Mouse (Mus musculus) heart, postnatal 4 days (tissue): ENCODE measurements around the gene Gstt4. TPM values are rescaled to one million over a fixed set of nuclear protein-coding genes. Genes with fewer than 3 reads are reported as not detected.
"Not testable (repeated sequence)": the region's sequence is repeated elsewhere in the genome, so short reads cannot be mapped to it uniquely, and the experiment has no call there.

Experiments used
- DNase-seq: peaks from one replicate; pipeline ENCODE4 v3.0.0; 2021
- total RNA-seq, 2 experiments: library from RNA; stranded (reverse); gene quantifications; 2 replicates each; pipeline ENCODE4 v1.2.3; 2021

Gstt4 gene
- total RNA-seq, 2 experiments from 2014 or later: not detected

DNA sequence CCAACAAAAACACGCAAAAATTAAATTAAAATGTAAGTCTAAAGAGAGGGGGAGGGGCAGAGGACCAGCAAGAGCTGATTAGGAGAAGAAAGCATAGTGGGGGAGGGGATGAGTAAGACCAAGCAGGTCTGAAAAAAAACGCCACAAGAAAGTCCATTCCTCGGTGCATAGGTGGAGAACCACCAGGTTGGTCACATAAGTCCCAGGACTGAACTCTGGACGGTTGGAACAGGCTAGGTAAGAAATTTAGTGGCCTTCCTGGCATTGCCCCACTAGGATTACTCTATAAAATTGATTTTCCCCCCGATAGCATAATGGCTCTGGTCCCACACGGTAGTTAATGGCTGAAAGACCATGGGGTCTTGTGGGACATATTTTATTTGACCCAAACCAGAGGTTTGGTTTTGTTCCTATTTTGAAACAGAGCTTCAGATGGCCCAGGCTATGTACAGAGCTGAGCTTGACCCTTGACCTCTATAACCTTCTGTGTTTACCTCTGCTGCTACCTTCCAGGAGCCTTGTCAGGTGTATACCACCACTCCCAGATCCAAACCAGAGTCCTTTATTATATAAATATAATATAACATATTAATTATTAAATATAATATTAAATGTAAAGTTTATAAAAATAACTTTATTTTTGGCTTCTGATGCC, 33.1 kb downstream of the Gstt4 start:
- DNase-seq: no peak

DNA sequence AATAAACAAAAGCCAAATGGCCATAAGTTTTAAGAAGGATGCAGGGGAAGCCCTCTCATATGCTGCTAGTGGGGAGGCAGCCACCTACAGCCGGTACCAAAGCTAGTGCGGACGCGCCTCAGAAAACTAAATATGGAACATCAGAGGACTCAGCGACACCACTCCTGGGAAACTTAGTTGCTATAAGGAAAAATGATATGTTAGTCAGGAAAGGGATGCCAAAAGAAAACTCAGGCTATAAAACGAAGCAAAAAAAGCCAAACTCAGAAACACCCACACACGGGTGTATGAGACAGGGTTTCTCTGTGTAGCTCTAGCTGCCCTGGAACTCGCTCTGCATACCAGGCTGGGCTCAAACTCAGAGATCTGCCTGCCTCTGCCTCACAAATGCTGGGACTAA, 34.1 kb downstream of the Gstt4 start:
- DNase-seq: no peak

DNA sequence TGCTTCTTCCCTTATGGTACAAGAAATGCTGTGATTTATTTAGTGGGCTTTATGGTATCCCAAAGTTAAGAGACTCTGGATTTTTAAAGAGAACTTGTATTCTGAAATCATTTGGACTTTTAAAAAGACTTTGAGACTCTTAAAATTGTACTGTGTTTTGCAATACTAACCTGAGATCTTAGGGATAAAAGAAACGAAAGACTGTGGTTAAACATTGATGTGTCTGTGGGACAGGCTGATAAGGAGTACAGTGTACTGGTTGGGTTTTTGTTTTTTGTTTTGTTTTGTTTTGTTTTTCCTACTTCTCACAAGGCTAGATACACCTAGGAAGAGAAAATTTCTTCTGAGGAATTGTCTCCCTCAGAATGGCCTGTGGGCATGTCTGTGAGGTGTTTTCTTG, 36.9 kb downstream of the Gstt4 start:
- no peak for DNase-seq

DNA sequence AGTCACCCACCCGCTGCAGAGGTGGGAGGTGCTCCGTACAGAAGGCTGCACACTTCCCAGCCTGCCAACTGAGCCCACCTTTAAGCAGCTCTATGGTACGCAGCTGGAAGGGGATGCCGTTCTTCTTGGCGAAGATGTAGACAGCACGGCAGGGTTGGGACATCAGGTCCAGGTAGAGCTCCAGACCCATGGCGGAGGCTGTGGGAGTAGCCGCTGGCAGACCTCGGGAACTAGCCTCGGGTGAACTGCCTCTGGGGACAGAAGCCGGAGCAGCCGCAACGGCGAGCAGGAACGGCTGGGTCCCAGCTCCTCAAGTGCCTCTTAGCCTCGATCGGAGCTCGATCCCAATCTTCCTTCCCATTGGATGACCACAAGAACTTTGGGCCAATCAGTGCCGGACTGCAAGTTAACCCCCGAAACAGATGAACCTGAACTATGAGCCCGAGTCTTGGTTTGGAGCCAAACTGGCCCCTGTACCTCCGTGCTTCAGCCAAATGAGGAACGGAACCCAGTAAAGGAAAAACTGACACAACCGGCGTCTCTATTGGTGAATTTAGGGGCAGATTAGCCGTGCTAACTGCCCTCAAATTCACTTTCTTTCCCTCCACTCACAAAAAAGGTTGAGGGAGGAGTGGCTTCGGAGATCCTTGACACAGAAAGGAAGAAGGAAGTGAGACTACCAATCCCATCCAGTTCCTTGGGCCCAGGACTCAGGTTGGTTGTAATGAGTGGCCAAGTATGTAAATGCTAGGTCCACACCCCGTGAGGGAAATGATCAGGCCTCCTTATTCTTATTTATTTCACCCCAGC, 41.4 kb downstream of the Gstt4 start, which contains the start of the genes Gm20441 and Gstt3:
Gene Gm20441 (minus strand): TSS at position 186 of the 810 bp plus-strand sequence.
Gene Gstt3 (minus strand): TSS at position 646 of the 810 bp plus-strand sequence.
- DNase-seq: peak; percentile 50

DNA sequence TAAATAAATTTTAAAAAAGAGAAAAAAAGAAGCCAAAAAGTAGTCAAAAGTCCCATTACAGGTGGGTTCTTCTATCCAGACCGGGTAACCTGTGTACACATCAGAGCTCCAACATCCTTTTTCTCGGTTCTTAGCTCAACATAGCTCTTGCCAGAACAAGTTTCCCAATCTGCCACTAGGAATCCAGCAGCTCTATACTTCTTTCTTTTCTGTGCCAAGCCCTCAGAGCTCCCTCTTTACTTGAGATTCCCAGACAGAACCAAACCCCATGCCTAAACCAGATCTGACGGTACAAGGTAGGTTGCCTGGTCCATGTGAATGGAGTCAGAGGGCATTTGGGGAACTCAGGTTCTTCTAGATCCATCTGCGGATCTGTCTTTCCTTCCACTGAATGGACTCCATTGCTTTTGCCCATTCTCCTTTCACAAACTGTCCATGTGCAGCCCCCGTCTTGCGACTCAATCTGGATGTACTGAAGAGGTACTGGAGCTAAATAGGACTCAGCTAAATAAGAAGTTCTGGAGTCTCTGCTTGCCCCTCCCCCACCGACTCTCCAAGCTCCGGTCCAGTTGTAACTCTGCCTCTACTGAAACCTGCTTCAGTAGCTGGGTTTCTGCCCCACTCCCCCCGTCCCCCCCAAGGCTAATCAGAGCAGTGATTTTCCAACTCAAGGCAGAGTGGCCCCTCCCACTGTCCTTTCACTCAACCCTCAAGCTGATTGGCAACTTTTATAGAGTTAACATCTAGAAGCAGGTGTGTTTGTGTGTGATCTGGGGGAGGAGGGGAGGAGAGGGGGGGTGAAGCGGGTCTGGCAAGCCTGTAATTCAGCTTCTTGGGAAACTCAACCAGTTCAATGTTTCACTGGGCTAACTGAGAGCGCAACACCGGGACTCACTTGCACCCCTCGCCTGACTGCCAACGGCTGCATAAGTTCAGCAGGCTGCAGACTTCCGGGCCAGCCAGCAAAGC, 42.9 kb downstream of the Gstt4 start:
- no peak for DNase-seq

DNA sequence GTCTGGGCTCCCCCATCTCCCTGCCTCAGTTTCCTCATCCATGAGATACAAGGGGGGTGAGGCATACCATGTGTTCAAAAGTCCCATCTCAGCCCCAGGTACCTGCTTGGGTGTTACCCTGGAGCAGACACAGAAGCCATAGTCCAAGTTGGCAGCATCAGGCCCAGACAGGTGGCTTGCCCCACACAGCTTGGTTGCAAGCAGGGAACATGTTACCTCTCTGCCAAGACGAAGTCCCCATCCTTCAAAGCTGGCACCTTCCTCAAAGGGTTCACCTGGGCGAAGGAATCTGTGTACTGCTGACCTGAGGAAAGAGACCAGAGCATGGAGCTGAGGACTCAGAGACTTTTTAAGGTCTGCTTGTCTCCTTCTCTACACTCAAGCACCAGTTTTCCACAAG, 44.5 kb downstream of the Gstt4 start:
- no peak for DNase-seq

DNA sequence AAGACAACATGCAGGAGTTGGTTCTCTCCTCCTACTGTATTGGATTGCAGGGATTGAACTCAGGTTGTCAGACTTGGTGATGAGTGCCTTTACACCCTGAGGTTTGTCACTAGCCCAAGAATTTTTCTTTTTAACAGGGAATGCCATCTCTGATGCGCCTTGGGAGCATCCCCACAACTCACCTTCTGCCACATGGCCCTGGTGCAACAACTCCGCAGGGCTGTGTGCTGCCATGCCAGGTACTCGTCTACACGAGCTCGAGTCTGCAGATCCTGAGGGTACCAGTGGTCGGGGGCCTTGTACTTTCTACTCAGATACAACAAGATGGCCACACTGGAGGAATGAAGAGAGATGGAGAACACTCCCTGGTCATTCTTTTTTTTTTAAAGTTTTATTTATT, 45.8 kb downstream of the Gstt4 start:
- no peak for DNase-seq

DNA sequence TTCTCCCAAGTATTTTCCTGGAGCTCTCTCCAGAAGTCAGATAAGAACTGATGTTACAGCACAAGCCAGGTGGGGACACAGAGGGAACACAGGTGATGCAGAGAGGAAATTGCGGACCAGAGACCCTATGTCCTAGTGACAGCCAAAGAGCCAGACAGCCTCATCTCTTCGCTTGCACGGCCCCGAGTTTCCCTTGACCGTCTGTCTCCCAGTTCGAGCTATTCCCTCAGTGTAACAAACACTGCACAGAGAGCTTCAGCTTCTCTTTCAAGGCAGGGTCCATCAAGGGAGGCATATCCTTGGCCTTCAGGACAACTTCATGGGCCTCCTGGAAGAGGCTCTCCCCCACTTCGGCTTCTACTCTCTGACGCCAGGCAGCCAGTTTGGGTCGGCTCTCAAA, 47.8 kb downstream of the Gstt4 start:
- DNase-seq: no peak

DNA sequence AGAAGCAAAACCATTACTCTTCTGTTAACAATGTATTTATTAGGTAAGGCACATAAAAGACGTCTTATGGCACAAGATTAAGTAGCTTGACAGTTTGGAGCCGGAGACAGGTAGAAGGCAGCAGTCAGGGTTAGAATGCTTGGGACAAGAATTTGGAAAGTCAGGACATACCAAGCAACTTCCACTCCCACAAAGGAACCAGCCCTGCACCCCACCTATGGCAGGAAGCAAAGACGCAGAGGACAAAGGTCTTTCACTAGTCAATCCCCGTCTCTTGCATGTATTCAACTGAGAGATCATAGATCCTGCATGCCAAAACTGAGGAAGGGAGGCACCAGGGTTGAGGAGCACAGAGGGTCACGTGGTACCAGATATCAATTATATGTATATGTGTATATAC, 48.2 kb downstream of the Gstt4 start:
- DNase-seq: no peak

DNA sequence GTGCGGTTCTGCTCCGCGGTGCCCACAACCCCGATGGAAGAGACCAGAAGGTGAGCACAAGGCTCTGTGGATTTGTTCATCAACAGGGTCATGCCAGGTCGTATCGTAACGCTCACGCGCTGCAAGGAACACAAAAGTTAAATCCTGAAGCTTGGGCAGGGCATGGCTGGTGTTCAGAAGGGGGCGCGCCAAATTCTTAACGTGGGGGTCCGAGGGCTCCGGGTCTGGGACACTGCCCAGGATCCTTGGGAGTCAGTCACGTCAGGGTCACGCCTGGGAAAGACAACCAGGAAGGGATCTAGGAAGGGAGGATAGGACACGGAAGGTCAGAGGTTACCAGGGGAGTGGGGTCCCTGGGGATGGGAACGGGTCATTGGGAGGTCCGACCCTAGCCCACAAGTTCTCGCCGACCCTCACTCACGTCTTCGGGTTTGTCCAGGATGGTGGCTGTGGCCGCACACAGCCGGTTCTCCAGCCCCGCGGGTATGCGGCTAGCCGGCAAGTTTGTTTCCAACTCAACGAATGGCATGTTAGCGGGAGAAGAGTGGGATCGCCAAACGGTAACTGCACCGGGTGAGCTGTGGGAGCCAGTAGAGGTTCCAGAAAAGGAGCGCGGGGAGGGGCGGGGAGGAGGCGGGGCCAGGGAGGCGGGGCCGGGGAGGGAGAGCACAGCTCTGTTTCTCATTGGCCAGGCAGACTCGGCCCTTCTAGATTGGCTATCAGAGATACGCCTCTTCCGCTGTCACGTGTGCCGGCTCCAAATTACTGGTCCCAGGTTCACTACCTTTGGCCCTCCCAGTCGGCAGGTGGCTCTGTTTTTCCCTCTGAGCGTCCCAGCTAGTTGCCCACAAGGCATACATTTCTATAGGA, 49.3 kb downstream of the Gstt4 start, which contains the start of gene Ddt:
Gene Ddt (minus strand): TSS at position 620 of the 870 bp plus-strand sequence.
- peak; percentile 86 for DNase-seq

DNA sequence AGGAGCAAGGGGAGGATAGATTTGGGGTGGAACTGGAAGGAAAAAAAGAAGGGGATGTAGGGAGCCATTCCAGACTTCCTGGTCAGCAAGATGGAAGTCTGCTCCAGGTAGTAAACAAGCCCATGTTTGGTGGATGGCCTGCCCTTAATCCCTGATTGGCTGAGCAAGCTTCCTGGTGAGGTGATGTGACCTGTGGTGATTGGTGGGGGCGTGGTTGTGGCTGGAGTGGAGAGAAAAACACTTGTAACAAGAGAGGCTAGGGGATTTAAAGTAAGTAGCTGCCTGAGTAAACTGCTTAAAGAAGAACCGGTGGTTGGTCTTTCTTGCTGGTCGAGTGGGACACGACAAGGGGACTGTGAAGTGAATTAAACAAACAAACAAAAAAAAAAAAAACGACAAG, 54.6 kb downstream of the Gstt4 start:
- not testable (repeated sequence) for DNase-seq

DNA sequence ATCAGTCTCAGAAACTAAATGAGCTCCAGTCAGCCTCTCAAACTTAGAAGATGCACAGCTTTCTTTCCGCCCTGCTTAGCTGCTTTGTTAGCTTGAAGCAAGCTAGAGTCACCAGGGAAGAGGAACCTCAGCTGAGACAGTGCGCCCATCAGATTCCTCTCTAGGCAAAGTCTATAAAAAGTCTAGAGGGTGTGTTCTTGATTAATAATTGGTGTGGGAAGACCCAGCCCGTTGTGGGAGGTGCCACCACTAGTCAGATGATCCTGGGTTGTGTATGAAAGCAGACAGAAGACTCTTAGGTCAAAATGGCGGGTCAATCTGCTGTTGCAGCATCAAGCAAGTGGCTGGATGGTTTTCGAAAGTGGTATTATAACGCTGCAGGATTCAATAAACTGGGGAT, 55.5 kb downstream of the Gstt4 start:
- no peak for DNase-seq

Other genes starting within 250 kb of the Gstt4 start
- gene Ggt5, start 233.2 kb downstream of the Gstt4 start, total RNA-seq: 1 to 10 TPM; 8.4 to 9.3 TPM
- 1 to 10 TPM; 4.7 to 4.9 TPM for gene Susd2, start 178.5 kb downstream of the Gstt4 start, total RNA-seq
- gene Cabin1, start 58.2 kb downstream of the Gstt4 start, total RNA-seq: 10 to 100 TPM; 35.8 to 37.1 TPM
- gene Ddt, start 49.1 kb downstream of the Gstt4 start, total RNA-seq: 10 to 100 TPM; 33.2 to 36.8 TPM
- gene Gm20441, start 41.6 kb downstream of the Gstt4 start, total RNA-seq: not detected
- gene Gstt3, start 41.1 kb downstream of the Gstt4 start, total RNA-seq: 1 to 10 TPM; 1.2 to 1.3 TPM
- 1 to 10 TPM; 3.5 to 4.4 TPM for gene Gstt1, start 24.0 kb downstream of the Gstt4 start, total RNA-seq
- 1 to 10 TPM; 8.7 to 9.6 TPM for gene Gstt2, start 14.9 kb upstream of the Gstt4 start, total RNA-seq
- 100 to 1,000 TPM; 422 to 490 TPM for gene Mif, start 37.7 kb upstream of the Gstt4 start, total RNA-seq
- under 1 TPM in 1 of 2 experiments, not detected in 1; 0.21 TPM for gene Derl3, start 70.9 kb upstream of the Gstt4 start, total RNA-seq
- gene Smarcb1, start 99.1 kb upstream of the Gstt4 start, total RNA-seq: 10 to 100 TPM; 54.2 to 56.5 TPM
- gene Chchd10, start 110.6 kb upstream of the Gstt4 start, total RNA-seq: 100 to 1,000 TPM; 882 to 898 TPM
- 10 to 100 TPM in 1 of 2 experiments, 1 to 10 TPM in 1; 10.0 to 12.7 TPM for gene Mmp11, start 114.0 kb upstream of the Gstt4 start, total RNA-seq
- not detected for gene Gm867, start 118.1 kb upstream of the Gstt4 start, total RNA-seq
- not detected for gene Vpreb3, start 120.5 kb upstream of the Gstt4 start, total RNA-seq
- not detected for gene Gm5134, start 132.0 kb upstream of the Gstt4 start, total RNA-seq
- 10 to 100 TPM; 11.8 to 12.2 TPM for gene Zfp280b, start 210.1 kb upstream of the Gstt4 start, total RNA-seq